Comparison of ENCODE assay signal across 24 mouse cellular contexts in the genomic region with DNA sequence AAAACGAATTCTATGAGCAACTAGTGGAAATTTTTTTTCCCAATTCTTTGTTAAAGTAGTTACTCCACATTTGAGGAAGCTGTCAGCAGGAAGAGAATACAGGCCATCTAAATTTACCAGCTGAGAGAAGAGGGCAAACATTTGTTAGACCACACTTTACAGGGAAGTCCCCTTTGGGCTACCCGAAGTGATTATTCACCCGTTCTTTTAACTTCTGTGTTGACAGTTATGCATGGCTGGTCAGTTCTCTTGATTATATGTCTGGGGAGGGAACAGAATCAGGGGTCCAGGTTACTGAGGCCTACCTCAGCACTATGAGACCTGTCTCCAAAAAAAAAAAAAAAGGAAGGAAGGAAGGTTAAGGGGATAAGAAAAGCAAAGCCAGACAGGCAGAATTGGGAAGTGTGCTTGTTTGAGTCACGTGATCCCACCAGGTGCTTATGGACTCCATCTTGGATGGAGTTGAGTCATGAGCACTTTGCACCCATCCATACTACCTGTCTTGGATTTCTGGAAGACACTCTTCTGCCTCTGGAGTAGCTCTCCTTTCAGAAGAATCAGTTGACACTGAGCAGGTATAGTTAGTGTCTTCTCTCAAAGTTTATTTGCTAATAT. TPM values are rescaled to one million over a fixed set of nuclear protein-coding genes. Genes with fewer than 3 reads are reported as not detected.
DNase-seq lines count a peak whose midpoint lies in the region; ATAC-seq and TF ChIP-seq lines count a peak whose summit lies in the region.
"Had no signal": no experiment of that assay in that cellular context is flagged by ENCODE, and none has a peak within 500 bp of the region (broad histone marks: within the 10 kb centered on the region; RNA-seq: fewer than 3 reads in every experiment).

No protein-coding gene starts in this region.

- H3K4me2 ChIP-seq in kidney, embryonic 15.5 days, result no peak overlapping the region
- no peak overlapping the region for H3K4me2 ChIP-seq in liver, embryonic 11.5 days
- H3K4me2 ChIP-seq: embryonic facial prominence, embryonic 12.5 days; embryonic facial prominence, embryonic 15.5 days; heart, embryonic 11.5 days; hindbrain, embryonic 14.5 days had no signal

- H3K36me3 ChIP-seq in heart, adult 2 months (ENCODE audit: control insufficient read depth, insufficient read depth, low read length), result peaks cover 29% of the 10 kb centered on the region
- H3K36me3 ChIP-seq in kidney, embryonic 15.5 days, result peaks cover 74% of the 10 kb centered on the region
- peaks cover 9% of the 10 kb centered on the region for H3K36me3 ChIP-seq in liver, embryonic 11.5 days (ENCODE audit: control insufficient read depth, insufficient read depth, low read length)

- TF ChIP-seq CTCF in heart, adult 2 months (IDR thresholded peaks at IDR 0.05), result no peak
- TF ChIP-seq CTCF in bone marrow macrophage, adult 2 months (IDR thresholded peaks at IDR 0.05; ENCODE audit: low read depth, low read length), result no peak

- 64% methylated on average over 4 of the region's 4 CpGs for WGBS in heart, adult 2 months
- 56% methylated on average over 4 of the region's 4 CpGs for WGBS in kidney, embryonic 15.5 days
- 68% methylated on average over 4 of the region's 4 CpGs for WGBS in liver, embryonic 11.5 days

- H3K79me2 ChIP-seq in heart, adult 2 months (replicated peaks; ENCODE audit: control insufficient read depth, insufficient read depth, low read length), result no peaks in the 10 kb centered on the region

- intact Hi-C loops in heart, adult 2 months (cut with DNase I), result loop anchor here (10.0 kb wide), 1 partner anchor 422 kb away; no protein-coding TSS in a partner anchor
- intact Hi-C loops in heart, postnatal 25 days (cut with DNase I), result no loop called here

- no peak overlapping the region for H3K9ac ChIP-seq in heart, adult 2 months (ENCODE audit: low read depth, low read length)
- H3K9ac ChIP-seq in kidney, embryonic 15.5 days, result no peak overlapping the region
- H3K9ac ChIP-seq in liver, embryonic 11.5 days (ENCODE audit: low read depth, low read length), result no peak overlapping the region
- H3K9ac ChIP-seq: embryonic facial prominence, embryonic 12.5 days; embryonic facial prominence, embryonic 15.5 days; forebrain, postnatal 0 days; hindbrain, embryonic 14.5 days had no signal

- H3K27me3 ChIP-seq in heart, adult 2 months (ENCODE audit: control insufficient read depth, insufficient read depth, low read length), result no peaks in the 10 kb centered on the region
- no peaks in the 10 kb centered on the region for H3K27me3 ChIP-seq in kidney, embryonic 15.5 days
- no peaks in the 10 kb centered on the region for H3K27me3 ChIP-seq in liver, embryonic 11.5 days (replicated peaks; ENCODE audit: control insufficient read depth, insufficient read depth, low read length)
- H3K27me3 ChIP-seq: embryonic facial prominence, embryonic 12.5 days; embryonic facial prominence, embryonic 15.5 days had no signal

- ATAC-seq in kidney, embryonic 15.5 days (replicated peaks; ENCODE audit: low FRiP score), result no peak
- no peak for ATAC-seq in liver, embryonic 11.5 days (replicated peaks; ENCODE audit: low FRiP score)
- ATAC-seq: forebrain, embryonic 14.5 days; forebrain, postnatal 0 days; hindbrain, postnatal 0 days; inflammation-experienced regulatory T-cells, adult 6 months; intestine, embryonic 16.5 days had no signal

- no peak for TF ChIP-seq POLR2A in heart, adult 2 months (IDR thresholded peaks at IDR 0.05; ENCODE audit: insufficient read depth, low read depth, low read length)
- TF ChIP-seq POLR2A in bone marrow macrophage, adult 2 months (IDR thresholded peaks at IDR 0.05; ENCODE audit: borderline replicate concordance, low read depth, low read length), result no peak

- peaks cover 1% of the 10 kb centered on the region; the same call in 1 of the 2 replicates for H3K4me1 ChIP-seq in heart, adult 2 months (ENCODE audit: control insufficient read depth, insufficient read depth, low read length)
- H3K4me1 ChIP-seq in bone marrow macrophage, adult 2 months (ENCODE audit: control insufficient read depth, insufficient read depth, low read length), result peaks cover 15% of the 10 kb centered on the region
- H3K4me1 ChIP-seq in kidney, embryonic 15.5 days, result no peaks in the 10 kb centered on the region
- H3K4me1 ChIP-seq in liver, embryonic 11.5 days (replicated peaks; ENCODE audit: control insufficient read depth, insufficient read depth, low read length), result no peaks in the 10 kb centered on the region
- H3K4me1 ChIP-seq: embryonic facial prominence, embryonic 12.5 days; embryonic facial prominence, embryonic 15.5 days had no signal

- no peak for DNase-seq in heart, adult 2 months
- DNase-seq in heart, postnatal 25 days (ENCODE audit: low spot score), result no peak
- peak; percentile 27 to 39 for DNase-seq in B cell, adult 2 months
- DNase-seq in layer of hippocampus, postnatal 25 days (ENCODE audit: extremely low spot score in 1 of 2, low spot score in 1 of 2), result no peak
- DNase-seq in liver, embryonic 11.5 days (ENCODE audit: low spot score), result no peak
- DNase-seq: adrenal gland, adult 2 months; adrenal gland, postnatal 14 days; cerebellum, adult 18-20 months; cerebellum, adult 9-10 months; cerebellum, postnatal 14 days; forebrain, postnatal 0 days; gastrocnemius, postnatal 25 days; heart, postnatal 36 days had no signal

- H3K4me3 ChIP-seq in heart, adult 2 months, result no peak overlapping the region
- no peak overlapping the region for H3K4me3 ChIP-seq in bone marrow macrophage, adult 2 months (ENCODE audit: insufficient read depth, low read length)
- no peak overlapping the region for H3K4me3 ChIP-seq in kidney, embryonic 15.5 days (replicated peaks)
- H3K4me3 ChIP-seq in liver, embryonic 11.5 days (ENCODE audit: low read depth, low read length), result no peak overlapping the region
- H3K4me3 ChIP-seq: embryonic facial prominence, embryonic 12.5 days; embryonic facial prominence, embryonic 15.5 days had no signal

- TF ChIP-seq EP300 in heart, adult 2 months (IDR thresholded peaks at IDR 0.05; ENCODE audit: insufficient read depth, low read depth, low read length), result no peak

- peak overlapping the region; percentile 74; the same call in 1 of the 2 replicates for H3K27ac ChIP-seq in heart, adult 2 months
- H3K27ac ChIP-seq in bone marrow macrophage, adult 2 months (ENCODE audit: insufficient read depth, low read depth, low read length), result peak overlapping the region; percentile 54
- H3K27ac ChIP-seq in kidney, embryonic 15.5 days, result no peak overlapping the region
- no peak overlapping the region for H3K27ac ChIP-seq in liver, embryonic 11.5 days (ENCODE audit: low read depth, low read length)
- H3K27ac ChIP-seq: embryonic facial prominence, embryonic 12.5 days; embryonic facial prominence, embryonic 15.5 days; hindbrain, embryonic 14.5 days; hindbrain, postnatal 0 days had no signal

- no peaks in the 10 kb centered on the region for H3K9me3 ChIP-seq in kidney, embryonic 15.5 days (replicated peaks)
- H3K9me3 ChIP-seq in liver, embryonic 11.5 days (ENCODE audit: control insufficient read depth, low read length), result no peaks in the 10 kb centered on the region
- H3K9me3 ChIP-seq: embryonic facial prominence, embryonic 12.5 days; embryonic facial prominence, embryonic 15.5 days; G1E had no signal

RNA-seq across cellular contexts. Expression of gene Mettl14, which starts 29.4 kb away (rescaled TPM):
- 10 to 100 TPM; 11.6 to 13.9 TPM for total RNA-seq in heart, adult 2 months (2021)
- polyA plus RNA-seq in heart, adult 2 months (2012; rRNA removed), result 5.4 and 7.6 TPM in 2 replicates
- total RNA-seq in heart, postnatal 25 days (2021), result 10 to 100 TPM; 10.2 to 11.8 TPM
- polyA plus RNA-seq in bone marrow macrophage, adult 2 months (2012; ENCODE audit: insufficient read depth, insufficient read length, missing spikeins), result 20.9 and 21.8 TPM in 2 replicates
- polyA plus RNA-seq in kidney, embryonic 15.5 days (2015; fragmentation: Nextera tagmentation; extraction: Ambion mirVana), result 29.0 and 30.8 TPM in 2 replicates
- 10 to 100 TPM; 14.0 to 15.4 TPM for total RNA-seq in layer of hippocampus, postnatal 25 days (2021)
- polyA plus RNA-seq in liver, embryonic 11.5 days (2014; fragmentation: Nextera tagmentation; extraction: Ambion mirVana), result 17.9 and 18.2 TPM in 2 replicates

Comparison
In these comparisons a context has a peak if more than half of its experiments do, and no peak if none do; other contexts are left out.
1. DNase-seq: peak in B cell, adult 2 months (2 of 2); none in heart, adult 2 months (0 of 2), heart, postnatal 25 days (single experiment), layer of hippocampus, postnatal 25 days (0 of 2) and liver, embryonic 11.5 days (single experiment).
2. H3K27ac ChIP-seq: peak in heart, adult 2 months (single experiment) and bone marrow macrophage, adult 2 months (single experiment); none in kidney, embryonic 15.5 days (single experiment) and liver, embryonic 11.5 days (single experiment).